ENCODE assay signal across 13 mouse cellular contexts in the genomic region with DNA sequence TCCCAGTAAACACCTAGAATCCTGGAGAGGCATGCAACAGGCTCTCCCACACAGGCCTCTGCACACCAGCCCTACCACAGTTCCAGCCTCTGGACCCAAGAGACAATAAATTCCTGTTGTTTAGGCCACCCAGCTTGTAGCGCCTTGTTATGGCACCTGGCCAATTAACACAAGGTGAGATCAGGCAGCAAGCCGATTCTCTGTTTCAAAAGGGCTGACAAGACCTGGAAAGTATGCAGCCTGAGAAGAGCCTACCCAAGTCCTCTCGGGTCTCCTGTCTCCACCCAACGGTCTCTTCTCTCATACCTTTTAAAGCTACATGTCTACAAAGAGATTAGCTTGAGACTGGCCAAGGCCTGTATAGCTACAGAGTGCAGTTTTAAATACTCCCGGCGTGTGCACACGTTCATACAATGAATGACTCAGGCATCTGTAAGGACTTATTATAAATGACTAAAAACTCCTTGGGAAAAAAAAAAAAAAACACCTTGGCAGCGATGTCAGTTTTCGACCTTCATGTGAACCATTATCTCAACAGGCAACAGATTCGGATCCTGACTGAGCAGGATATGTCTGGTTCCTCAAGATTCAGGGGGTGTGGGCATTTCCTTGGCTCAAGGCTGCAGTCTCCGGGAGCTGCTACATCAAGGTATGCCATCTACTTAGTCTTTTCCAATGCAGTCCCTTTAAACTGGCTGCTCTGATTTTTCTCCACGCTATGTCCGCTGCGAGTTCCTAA. TPM values are rescaled to one million over a fixed set of nuclear protein-coding genes. Genes with fewer than 3 reads are reported as not detected.
DNase-seq lines count a peak whose midpoint lies in the region; ATAC-seq and TF ChIP-seq lines count a peak whose summit lies in the region.
"Had no signal": no experiment of that assay in that cellular context is flagged by ENCODE, and none has a peak within 500 bp of the region (broad histone marks: within the 10 kb centered on the region; RNA-seq: fewer than 3 reads in every experiment).

No protein-coding gene starts in this region.

- TF ChIP-seq CTCF in stomach, postnatal 0 days (IDR thresholded peaks at IDR 0.05; ENCODE audit: low read depth): no peak

- no peaks in the 10 kb centered on the region for H3K27me3 ChIP-seq in embryonic facial prominence, embryonic 13.5 days
- H3K27me3 ChIP-seq in kidney, embryonic 16.5 days (ENCODE audit: insufficient read depth, low read length): no peaks in the 10 kb centered on the region
- no peaks in the 10 kb centered on the region for H3K27me3 ChIP-seq in stomach, postnatal 0 days (ENCODE audit: control insufficient read depth, insufficient read depth, low read length)

- H3K9me3 ChIP-seq in embryonic facial prominence, embryonic 13.5 days: no peaks in the 10 kb centered on the region
- H3K9me3 ChIP-seq in kidney, embryonic 16.5 days (ENCODE audit: low read length): no peaks in the 10 kb centered on the region
- H3K9me3 ChIP-seq in stomach, postnatal 0 days (ENCODE audit: control insufficient read depth, low read length): no peaks in the 10 kb centered on the region

- no peak overlapping the region for H3K4me3 ChIP-seq in embryonic facial prominence, embryonic 13.5 days
- H3K4me3 ChIP-seq in kidney, embryonic 16.5 days (ENCODE audit: low read length): no peak overlapping the region
- H3K4me3 ChIP-seq in stomach, postnatal 0 days (ENCODE audit: low read depth, low read length): no peak overlapping the region
- H3K4me3 ChIP-seq: layer of hippocampus, adult 2 months; myocyte had no signal

- WGBS in embryonic facial prominence, embryonic 13.5 days: 76% methylated on average over 14 of the region's 14 CpGs
- WGBS in kidney, embryonic 16.5 days: 62% methylated on average over 14 of the region's 14 CpGs
- 43% methylated on average over 14 of the region's 14 CpGs for WGBS in stomach, postnatal 0 days

- peak overlapping the region; percentile 33; the same call in 1 of the 2 replicates for H3K27ac ChIP-seq in embryonic facial prominence, embryonic 13.5 days
- peak overlapping the region; percentile 56; the same call in 1 of the 2 replicates for H3K27ac ChIP-seq in kidney, embryonic 16.5 days (ENCODE audit: low read length)
- H3K27ac ChIP-seq in stomach, postnatal 0 days (replicated peaks): 0 out of 2 replicates have a peak overlapping the region, but pooled peaks have one; percentile 35
- H3K27ac ChIP-seq: layer of hippocampus, adult 2 months had no signal

- peaks cover 74% of the 10 kb centered on the region for H3K4me1 ChIP-seq in embryonic facial prominence, embryonic 13.5 days
- H3K4me1 ChIP-seq in kidney, embryonic 16.5 days (ENCODE audit: insufficient read depth, low read length): peaks cover 40% of the 10 kb centered on the region
- no peaks in the 10 kb centered on the region; the same call in 1 of the 2 replicates for H3K4me1 ChIP-seq in stomach, postnatal 0 days (replicated peaks; ENCODE audit: control insufficient read depth, insufficient read depth)

- TF ChIP-seq EP300 in stomach, postnatal 0 days (optimal IDR thresholded peaks at IDR 0.05): no peak

- H3K9ac ChIP-seq in embryonic facial prominence, embryonic 13.5 days: no peak overlapping the region
- no peak overlapping the region for H3K9ac ChIP-seq in kidney, embryonic 16.5 days (replicated peaks; ENCODE audit: low read length)
- H3K9ac ChIP-seq in stomach, postnatal 0 days (ENCODE audit: low read length): no peak overlapping the region

- no peak overlapping the region for H3K4me2 ChIP-seq in embryonic facial prominence, embryonic 13.5 days
- H3K4me2 ChIP-seq in kidney, embryonic 16.5 days (replicated peaks; ENCODE audit: low read depth, low read length): no peak overlapping the region
- no peak overlapping the region for H3K4me2 ChIP-seq in stomach, postnatal 0 days (replicated peaks; ENCODE audit: low read depth)

- DNase-seq in lung, postnatal 36 days: peak; percentile 49
- no peak for DNase-seq in lung, postnatal 4 days
- peak; percentile 55 for DNase-seq in stomach, postnatal 0 days (ENCODE audit: low spot score)
- no peak for DNase-seq in cerebellum, adult 18-20 months
- DNase-seq in cerebellum, adult 11 months: no peak
- DNase-seq in embryo, embryonic 9.5 days (ENCODE audit: extremely low spot score): no peak
- DNase-seq: embryo, embryonic 11 days; heart, postnatal 10 days; right cerebral cortex, postnatal 25 days had no signal

- H3K36me3 ChIP-seq in embryonic facial prominence, embryonic 13.5 days: peaks cover 38% of the 10 kb centered on the region
- peaks cover 26% of the 10 kb centered on the region for H3K36me3 ChIP-seq in kidney, embryonic 16.5 days (ENCODE audit: insufficient read depth, low read length)
- H3K36me3 ChIP-seq in stomach, postnatal 0 days (ENCODE audit: control insufficient read depth, insufficient read depth, low read length): no peaks in the 10 kb centered on the region

- ATAC-seq in embryonic facial prominence, embryonic 13.5 days (ENCODE audit: insufficient number of reproducible peaks, insufficient read depth, low FRiP score, low TSS enrichment, low read depth): 0 out of 2 replicates have a peak, but pooled peaks have one; percentile 35
- ATAC-seq in kidney, embryonic 16.5 days (ENCODE audit: low FRiP score, low TSS enrichment): 0 out of 2 replicates have a peak, but pooled peaks have one; percentile 50
- peak; percentile 34; the same call in 1 of the 2 replicates for ATAC-seq in stomach, postnatal 0 days (ENCODE audit: low FRiP score, low TSS enrichment)

RNA-seq across cellular contexts. Expression of gene Rai14, which starts 28.6 kb away (rescaled TPM):
- 78.9 and 87.3 TPM in 2 replicates for polyA plus RNA-seq in embryonic facial prominence, embryonic 13.5 days (2015; fragmentation: Nextera tagmentation; extraction: Ambion mirVana)
- polyA plus RNA-seq in kidney, embryonic 16.5 days (2015; fragmentation: Nextera tagmentation; extraction: Ambion mirVana): 60.6 and 69.6 TPM in 2 replicates
- polyA plus RNA-seq in stomach, postnatal 0 days (2015; fragmentation: Nextera tagmentation; extraction: Ambion mirVana): 8.0 and 8.7 TPM in 2 replicates

Comparison
In these comparisons a context has a peak if more than half of its experiments do, and no peak if none do; other contexts are left out.
1. DNase-seq: peak in lung, postnatal 36 days (single experiment) and stomach, postnatal 0 days (single experiment); none in lung, postnatal 4 days (0 of 2), cerebellum, adult 18-20 months (0 of 2), cerebellum, adult 11 months (single experiment) and embryo, embryonic 9.5 days (single experiment).
2. Peak in every context shown above with its lines, with median percentiles within 50 percentile points of each other: ATAC-seq and H3K27ac ChIP-seq.